Mouse (Mus musculus) T-helper 2 cell (primary cell): Measurements from ENCODE around the gene Sipa1l3.

Experiments used
- in situ Hi-C: fragments of 300-600 bp; cut with MboI, MseI; formaldehyde crosslinking; loops from one replicate; pipeline ENCODE4 v1.15.1; 2025; ENCODE audit warnings: high pct_unique_total_duplicates

The Sipa1l3 gene

DNA sequence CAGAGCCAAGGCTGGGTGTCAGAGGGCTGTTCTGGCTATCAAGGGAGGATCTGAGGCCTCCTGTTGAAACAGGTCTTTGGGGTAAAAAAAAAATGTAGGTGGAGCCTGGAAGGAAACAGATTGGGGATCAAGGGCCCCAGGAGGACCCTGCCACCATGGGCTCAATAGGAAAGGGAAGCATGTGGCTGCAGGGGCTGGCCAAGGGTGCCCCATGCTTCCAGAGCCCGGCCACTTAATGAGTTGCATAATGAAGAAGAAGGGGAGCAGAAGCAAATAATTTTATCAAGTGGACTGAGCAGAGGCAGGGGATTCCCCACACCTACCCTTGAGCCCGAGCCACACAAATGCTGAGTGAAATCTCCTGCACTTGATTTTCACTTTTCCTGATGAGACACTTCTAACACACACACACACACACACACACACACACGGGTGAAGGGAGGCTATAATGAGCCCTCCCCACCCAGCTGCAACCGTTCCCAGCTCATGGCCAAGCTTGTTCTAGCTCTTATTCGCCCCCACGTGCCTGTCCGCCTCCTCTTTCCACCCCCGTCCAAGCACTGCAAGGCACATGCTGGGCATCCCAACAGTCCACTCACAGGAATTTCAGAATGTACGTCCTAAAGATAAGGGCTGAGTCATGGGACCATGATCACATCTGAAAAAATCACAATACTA is 6.7 kb downstream of the Sipa1l3 start:
- in situ Hi-C loops: no loop called here

DNA sequence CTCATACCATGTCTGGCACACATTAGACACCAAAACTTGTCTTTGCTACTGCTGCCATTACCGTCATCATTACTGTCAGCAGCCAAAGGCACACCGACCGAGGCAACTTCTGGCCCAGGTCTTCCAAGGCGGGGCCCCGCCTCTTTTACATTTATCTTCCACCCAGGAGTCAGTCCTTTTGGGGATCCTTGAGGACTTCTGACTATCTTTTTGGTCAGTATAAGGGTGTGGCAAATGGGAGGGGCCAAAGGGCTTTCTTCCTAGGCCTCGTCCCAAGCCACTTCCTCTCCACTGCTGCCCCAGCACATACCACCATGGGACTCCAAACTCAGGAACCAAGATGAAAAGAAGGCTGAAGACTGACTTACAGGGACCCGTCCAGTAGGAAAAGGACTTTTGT is 9.9 kb downstream of the Sipa1l3 start:
- in situ Hi-C loops: no loop called here

- in situ Hi-C loops: no loop called here
These were observed 12.8 kb downstream of the Sipa1l3 start for GRCm38 (mm10) chr7:29505337-29506318.

GRCm38 (mm10) chr7:29504683-29505290 is 13.7 kb downstream of the Sipa1l3 start:
- in situ Hi-C loops: no loop called here

GRCm38 (mm10) chr7:29503616-29504015 is 14.8 kb downstream of the Sipa1l3 start:
- in situ Hi-C loops: no loop called here

GRCm38 (mm10) chr7:29501214-29501613 is 17.2 kb downstream of the Sipa1l3 start:
- in situ Hi-C loops: no loop called here

GRCm38 (mm10) chr7:29499071-29499470 is 19.4 kb downstream of the Sipa1l3 start:
- in situ Hi-C loops: no loop called here

- in situ Hi-C loops: no loop called here
These were observed 21.4 kb downstream of the Sipa1l3 start for GRCm38 (mm10) chr7:29496953-29497590.

DNA sequence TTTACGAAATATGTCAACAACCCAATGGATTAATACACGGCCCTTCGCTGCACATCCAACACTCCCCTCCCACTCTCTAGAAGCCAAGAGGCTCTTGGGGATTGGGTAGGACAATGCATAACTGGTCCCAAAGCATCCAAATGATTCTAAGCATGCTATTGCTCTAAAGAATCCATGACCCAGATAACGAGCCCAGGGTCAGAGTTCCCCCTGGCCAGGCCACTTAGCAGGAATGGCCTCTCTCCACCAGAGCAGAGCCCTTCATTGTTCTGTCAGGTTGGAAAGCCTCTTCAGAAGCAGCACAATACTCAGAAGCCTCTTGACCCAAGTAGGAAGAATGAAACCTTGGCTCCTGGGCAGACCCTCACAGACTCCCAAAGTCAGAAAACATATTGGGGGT is 22.1 kb downstream of the Sipa1l3 start:
- in situ Hi-C loops: no loop called here

GRCm38 (mm10) chr7:29495880-29496279 is 22.6 kb downstream of the Sipa1l3 start:
- in situ Hi-C loops: no loop called here

- in situ Hi-C loops: no loop called here
These were observed 23.6 kb downstream of the Sipa1l3 start for GRCm38 (mm10) chr7:29494854-29495253.

DNA sequence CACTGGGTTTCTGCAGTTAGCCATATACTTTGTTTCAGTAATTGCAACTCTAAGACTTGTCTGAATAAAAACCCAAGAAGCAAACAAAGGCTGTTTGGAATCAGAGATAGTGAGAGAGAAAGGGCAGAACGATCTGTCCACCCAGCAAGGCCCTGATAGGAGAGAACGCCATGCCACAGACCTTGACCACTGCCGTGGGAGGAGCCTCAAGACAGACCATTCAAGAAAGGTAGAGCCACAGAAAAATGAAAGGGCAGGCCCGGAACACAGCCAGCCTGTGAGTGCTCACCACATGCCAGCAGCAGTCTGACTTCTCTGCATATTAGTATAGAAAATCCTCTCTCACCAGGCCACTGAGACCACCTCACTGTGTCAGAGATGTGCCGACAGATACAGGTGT is 24.4 kb downstream of the Sipa1l3 start:
- in situ Hi-C loops: no loop called here

- in situ Hi-C loops: no loop called here
These were observed 25.4 kb downstream of the Sipa1l3 start for GRCm38 (mm10) chr7:29492992-29493391.

GRCm38 (mm10) chr7:29491861-29492260 is 26.6 kb downstream of the Sipa1l3 start:
- in situ Hi-C loops: no loop called here

- in situ Hi-C loops: no loop called here
These were observed 27.0 kb downstream of the Sipa1l3 start for GRCm38 (mm10) chr7:29491471-29491755.

DNA sequence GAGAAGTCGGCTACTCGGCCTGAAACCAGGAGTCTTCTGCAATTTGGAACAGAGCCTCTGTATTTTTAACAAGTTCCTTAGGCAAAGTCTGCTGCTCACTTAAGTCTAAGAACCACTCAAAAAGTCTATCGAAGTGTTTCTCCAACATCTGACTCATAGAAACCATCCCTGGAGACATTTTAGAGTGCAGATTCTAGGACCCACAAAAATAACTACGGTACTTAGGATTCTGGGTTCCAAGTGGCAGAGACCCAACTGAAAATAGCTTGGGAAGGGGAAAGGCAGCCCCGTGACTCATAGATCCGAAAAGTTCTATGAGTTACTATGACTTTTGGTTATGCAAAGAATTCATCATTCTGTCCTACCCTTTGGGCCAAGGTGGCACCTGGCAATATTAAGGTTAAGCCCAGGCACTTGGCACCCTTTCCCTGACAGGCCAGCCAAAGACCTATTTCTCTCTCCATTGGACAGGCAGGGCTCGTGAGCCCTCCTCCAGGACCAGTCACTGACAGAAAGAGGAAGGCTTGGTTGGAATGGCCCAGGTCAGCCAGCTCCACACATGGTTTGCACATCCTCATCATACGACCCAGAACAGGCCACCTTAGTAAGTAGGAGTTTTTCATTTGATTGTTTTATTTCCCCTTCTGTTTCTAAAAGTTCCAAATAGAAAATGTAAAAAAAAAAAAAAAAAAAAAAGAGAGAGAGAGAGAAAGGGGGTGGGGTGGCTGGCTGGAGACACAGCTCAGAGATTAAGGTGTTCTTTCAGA is 27.6 kb downstream of the Sipa1l3 start:
- in situ Hi-C loops: no loop called here

DNA sequence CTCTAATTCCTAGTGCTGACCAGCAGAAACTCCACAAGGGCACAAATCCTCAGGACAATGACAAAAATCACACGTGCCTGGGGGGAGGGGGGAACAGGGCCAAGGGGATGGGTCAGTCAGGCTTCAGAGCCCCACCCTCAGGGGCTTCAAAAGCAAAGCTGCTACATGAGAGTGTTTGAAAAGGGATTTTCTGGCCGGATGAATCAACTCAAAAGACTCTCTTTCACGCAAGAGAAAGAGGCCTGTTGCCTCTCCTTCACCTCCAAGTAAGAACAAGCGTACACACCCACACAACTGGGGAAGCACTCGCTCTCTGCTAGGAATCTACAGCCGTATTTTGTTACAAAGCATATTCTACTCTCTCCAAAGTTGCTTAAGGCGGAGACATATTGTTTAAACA is 28.6 kb downstream of the Sipa1l3 start:
- in situ Hi-C loops: loop anchor here (10.0 kb wide), 1 partner anchor 855 kb away; the partner anchor contains the start of gene Acp7

DNA sequence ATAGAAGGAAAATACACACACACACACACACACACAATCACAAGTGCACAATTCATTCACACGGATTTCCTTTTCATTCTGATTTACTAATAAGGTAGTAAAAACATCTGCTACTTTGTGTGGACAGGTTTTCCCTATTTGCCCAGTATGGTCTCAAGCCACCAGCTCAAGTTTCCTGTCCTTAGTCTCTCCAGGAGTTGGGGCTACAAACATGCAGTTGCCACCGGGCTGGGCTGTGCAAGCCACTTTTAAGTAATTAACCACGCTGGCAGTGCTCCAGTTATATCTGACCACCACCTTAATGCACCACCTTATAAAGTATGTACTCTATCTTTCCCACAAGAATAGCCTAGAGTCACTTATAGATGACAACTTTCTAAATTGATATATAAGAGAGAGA is 29.1 kb downstream of the Sipa1l3 start:
- in situ Hi-C loops: loop anchor here (10.0 kb wide), 1 partner anchor 855 kb away; the partner anchor contains the start of gene Acp7

DNA sequence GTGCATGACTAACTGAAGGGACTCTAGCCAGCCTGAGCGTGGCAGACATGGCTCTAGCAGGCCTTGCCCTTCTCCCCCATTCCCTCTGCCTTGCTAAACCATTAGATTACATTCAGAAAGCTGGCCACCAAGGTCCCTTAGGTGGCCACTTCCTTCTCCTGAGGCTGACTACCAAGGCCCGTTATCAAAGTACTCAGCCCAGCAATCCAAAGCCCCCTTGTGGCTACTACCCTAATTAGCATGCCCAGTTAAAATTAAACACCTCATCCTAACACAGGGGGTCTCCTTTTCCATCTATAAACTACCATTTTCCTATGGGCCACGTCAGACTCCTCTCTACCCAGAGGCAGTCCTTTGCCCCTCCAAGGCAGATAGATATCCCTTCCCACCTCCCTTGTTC is 31.7 kb downstream of the Sipa1l3 start:
- in situ Hi-C loops: loop anchor here (10.0 kb wide), 1 partner anchor 852 kb away; the partner anchor contains the start of gene Acp7

DNA sequence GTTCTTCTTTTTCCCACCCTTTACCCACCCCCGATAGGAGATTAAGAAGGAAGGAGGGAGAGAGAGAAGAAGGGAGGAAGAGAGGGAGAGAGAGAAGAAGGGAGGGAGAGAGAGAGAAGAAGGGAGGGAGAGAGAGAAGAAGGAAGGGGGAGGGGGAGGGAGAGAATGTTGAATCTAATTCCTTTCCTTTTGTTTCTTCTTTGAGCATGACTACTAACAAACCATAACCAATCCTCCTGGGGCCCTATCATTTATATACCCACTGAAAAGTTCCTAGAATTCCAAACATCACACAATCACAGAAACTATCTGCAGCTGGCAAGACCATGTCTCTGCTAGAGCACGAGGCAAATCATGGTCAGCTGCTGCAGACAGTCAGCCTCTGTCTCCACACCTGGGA is 32.7 kb downstream of the Sipa1l3 start:
- in situ Hi-C loops: loop anchor here (10.0 kb wide), 1 partner anchor 851 kb away; the partner anchor contains the start of gene Acp7

- in situ Hi-C loops: loop anchor here (10.0 kb wide), 1 partner anchor 849 kb away; the partner anchor contains the start of gene Acp7
These were observed 34.9 kb downstream of the Sipa1l3 start for GRCm38 (mm10) chr7:29483556-29483955.
